Mouse (Mus musculus): ENCODE measurements around the gene Ywhah.

Ywhah gene

GRCm38 (mm10) chr5:33052849-33053582 lies 34.4 kb downstream of the Ywhah start:
- DNase-seq (ENCODE audit: low read depth, low spot score), result no peak

GRCm38 (mm10) chr5:33056126-33056765 lies 37.6 kb downstream of the Ywhah start:
- no peak for DNase-seq (ENCODE audit: low read depth, low spot score)

DNA sequence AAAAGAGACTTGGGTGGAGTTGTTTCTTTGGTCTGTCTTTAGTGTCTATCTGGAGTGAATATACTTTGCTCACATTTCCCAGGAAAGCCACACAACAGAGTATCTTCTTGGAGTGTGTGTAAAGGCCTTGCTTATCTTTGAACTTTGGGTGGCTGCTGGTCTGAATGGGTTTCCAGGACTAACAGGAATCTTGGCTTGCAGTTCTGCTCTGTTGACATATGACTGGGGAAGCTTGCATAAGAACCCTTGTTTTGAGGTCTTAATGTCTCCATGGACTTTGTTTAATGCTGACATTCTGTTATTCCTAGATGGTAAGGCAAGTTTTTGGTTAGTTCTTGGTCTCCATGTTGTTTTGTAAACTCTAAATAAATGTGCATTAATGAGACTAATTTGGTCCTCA lies 51.5 kb downstream of the Ywhah start:
- no peak for DNase-seq (ENCODE audit: low read depth, low spot score)

DNA sequence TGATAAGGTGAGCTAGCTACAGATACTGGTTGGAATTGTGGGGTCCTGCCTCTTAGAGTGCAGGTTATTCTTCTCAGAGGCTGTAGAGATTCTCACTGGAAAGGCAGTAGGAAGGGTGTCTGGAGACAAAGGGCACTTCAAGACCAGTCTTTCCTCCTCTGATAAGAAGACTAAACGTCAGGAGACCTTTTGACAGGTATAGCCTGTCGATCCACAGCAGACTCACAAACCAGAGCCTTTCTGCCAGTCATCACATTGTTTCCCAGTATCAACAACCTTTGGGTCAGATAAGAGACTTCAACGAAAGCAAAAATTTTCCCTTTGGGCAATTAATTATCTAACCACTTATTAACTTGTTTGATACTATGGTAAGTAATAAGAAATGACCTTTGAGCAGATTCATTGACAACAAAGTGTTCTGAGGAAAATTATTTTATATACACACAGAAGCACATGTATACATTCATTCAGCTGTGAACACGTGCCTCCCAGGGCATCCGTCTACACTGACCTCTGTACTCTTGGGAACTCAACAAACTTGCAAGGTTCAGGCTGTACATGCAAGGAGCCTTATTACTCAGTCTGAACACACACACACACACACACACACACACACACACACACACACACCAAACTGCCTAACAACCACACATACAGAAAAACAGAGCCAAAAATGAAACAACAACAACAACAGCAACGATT lies 58.0 kb downstream of the Ywhah start:
- DNase-seq (ENCODE audit: low read depth, low spot score), result no peak
